Mouse (Mus musculus): ENCODE measurements around the gene Olfr328. TPM values are rescaled to one million over a fixed set of nuclear protein-coding genes. Genes with fewer than 3 reads are reported as not detected.

Olfr328 gene
- 0.07 and 0.08 TPM in 2 replicates for polyA plus RNA-seq (2014; fragmentation: Nextera tagmentation; extraction: Ambion mirVana)

DNA sequence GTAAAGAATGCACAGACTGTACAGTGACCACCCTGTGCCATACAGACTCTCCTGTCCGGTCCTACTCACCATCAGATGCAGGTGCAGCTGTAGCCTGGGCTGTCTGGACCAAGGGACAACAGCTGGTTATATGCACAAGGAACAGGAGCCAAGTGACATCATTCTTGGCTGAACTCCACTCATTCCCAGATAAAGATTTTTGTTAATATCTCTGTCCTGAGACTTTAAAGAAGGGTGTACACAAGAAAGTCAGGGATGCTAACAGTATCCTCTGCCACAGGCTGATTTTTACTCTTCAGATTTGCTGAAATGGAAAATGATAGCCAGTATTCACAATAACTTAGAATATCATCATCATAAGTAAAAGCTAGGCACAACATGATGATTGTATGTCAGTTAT is at the start of gene Olfr328:
TSS of gene Olfr328 (minus strand) at position 101 of the 400 bp plus-strand sequence.
- ATAC-seq (ENCODE audit: insufficient read depth): no peak
- Histone ChIP-seq H3K36me3 (ENCODE audit: insufficient read depth) (no peaks in the 10 kb centered on the region), H3K4me3 (ENCODE audit: low read depth, low read length) (no peak within 1 kb of the TSS), H3K4me2 (no peak within 1 kb of the TSS), H3K4me1 (ENCODE audit: insufficient read depth) (no peaks in the 10 kb centered on the region), H3K27me3 (ENCODE audit: insufficient read depth, low read length) (no peaks in the 10 kb centered on the region), H3K9ac (no peak within 1 kb of the TSS), H3K27ac (ENCODE audit: low read depth) (no peak within 1 kb of the TSS), H3K9me3 (ENCODE audit: low read depth, low read length) (no peaks in the 10 kb centered on the region)
- no peak for TF ChIP-seq CTCF (IDR thresholded peaks at IDR 0.05; ENCODE audit: low read depth)
- WGBS: 90% methylated on average over 1 of the region's 1 CpGs
- DNase-seq: no peak

DNA sequence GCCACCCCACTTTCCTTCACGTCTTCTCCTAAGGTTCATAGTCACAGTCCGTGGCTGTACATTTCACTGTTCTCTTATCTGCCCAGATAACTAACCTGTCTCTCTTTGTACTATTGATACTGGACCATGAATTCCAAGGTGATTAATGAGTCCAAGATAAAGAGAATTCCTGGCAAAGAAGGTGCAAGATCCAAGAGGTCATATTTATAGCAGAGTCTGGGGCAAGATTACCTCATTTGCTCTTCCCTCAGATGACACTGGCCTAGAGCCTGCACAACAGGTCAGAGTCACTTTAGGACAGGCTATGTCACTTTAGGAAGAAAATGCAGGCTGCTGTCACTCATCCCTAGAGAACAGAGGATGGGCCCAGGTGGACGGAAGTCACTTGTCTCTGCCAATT is 49.8 kb upstream of the Olfr328 start:
- WGBS: 42% methylated on average over 3 of the region's 3 CpGs
- ATAC-seq (ENCODE audit: insufficient read depth) (no peak), DNase-seq (no peak)
- no peaks in the 10 kb centered on the region for H3K9me3 ChIP-seq (ENCODE audit: low read depth, low read length)
- no peak for TF ChIP-seq CTCF (IDR thresholded peaks at IDR 0.05; ENCODE audit: low read depth)
- H3K36me3 ChIP-seq (ENCODE audit: insufficient read depth): no peaks in the 10 kb centered on the region
- no peak overlapping the region for H3K4me2 ChIP-seq
- H3K27me3 ChIP-seq (ENCODE audit: insufficient read depth, low read length): no peaks in the 10 kb centered on the region
- no peak overlapping the region for H3K27ac ChIP-seq (ENCODE audit: low read depth)
- no peak overlapping the region for H3K9ac ChIP-seq
- no peaks in the 10 kb centered on the region for H3K4me1 ChIP-seq (ENCODE audit: insufficient read depth)
- no peak overlapping the region for H3K4me3 ChIP-seq (ENCODE audit: low read depth, low read length)

DNA sequence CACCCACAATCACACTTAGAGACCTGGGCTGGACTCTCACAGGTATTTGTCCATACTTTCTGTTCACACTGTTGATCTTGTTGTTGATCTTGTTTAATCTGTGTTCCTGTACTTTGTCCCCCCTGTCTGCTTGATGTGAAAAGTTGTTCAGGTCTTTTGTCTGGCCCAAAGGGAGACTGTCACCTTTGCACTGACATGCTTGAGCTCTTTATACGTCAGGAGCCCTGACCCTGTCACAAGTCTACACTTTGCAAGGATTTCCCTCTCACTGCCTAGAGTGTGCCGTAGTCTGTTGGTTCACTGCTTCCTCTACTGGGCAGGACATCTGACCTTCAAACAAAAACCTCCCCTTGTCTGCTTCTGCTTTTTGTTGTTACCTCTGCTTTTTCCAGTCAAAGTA is 49.3 kb upstream of the Olfr328 start:
- no peak overlapping the region for H3K4me3 ChIP-seq (ENCODE audit: low read depth, low read length)
- DNase-seq: no peak

DNA sequence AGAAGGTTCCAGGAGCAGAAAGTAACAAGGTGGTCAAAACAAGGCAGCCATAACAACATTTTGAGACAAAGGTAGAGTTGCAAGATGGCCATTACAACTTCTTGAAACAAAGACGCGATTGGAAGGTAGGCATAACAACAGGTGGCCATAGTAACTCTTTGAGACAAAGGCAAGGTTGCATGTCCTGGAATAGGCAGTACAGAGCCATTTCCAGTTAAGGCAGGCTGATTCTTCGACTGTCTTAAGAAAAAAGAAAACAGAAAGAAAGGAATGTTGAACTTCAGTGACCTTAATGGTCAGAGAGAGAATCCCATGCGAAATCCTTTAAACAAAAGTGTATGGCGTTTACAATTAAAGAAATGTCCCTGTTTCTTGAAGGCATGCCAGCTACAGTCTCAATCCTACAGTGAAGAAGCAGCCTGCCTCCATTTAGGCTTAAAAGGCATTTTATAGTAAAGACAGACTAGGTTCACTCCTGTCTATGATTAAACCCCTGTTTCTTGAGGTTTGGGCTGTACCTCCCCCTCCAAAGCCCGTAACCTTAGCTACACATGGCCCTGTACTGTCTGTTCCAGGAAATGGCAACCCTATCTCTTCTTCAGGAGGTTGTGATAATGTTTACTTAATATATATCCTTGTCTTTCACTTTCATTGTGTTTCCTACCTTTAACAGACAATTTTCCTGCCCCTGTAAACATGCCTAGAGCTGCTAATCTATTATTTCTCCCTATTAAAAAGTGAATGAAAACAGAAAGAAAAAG is 47.5 kb upstream of the Olfr328 start:
- H3K27me3 ChIP-seq (ENCODE audit: insufficient read depth, low read length): no peaks in the 10 kb centered on the region
- no peaks in the 10 kb centered on the region for H3K9me3 ChIP-seq (ENCODE audit: low read depth, low read length)
- no peaks in the 10 kb centered on the region for H3K4me1 ChIP-seq (ENCODE audit: insufficient read depth)
- DNase-seq: no peak
- TF ChIP-seq CTCF (IDR thresholded peaks at IDR 0.05; ENCODE audit: low read depth): no peak
- H3K4me2 ChIP-seq: no peak overlapping the region
- no peak for ATAC-seq (ENCODE audit: insufficient read depth)
- H3K27ac ChIP-seq (ENCODE audit: low read depth): no peak overlapping the region
- H3K9ac ChIP-seq: no peak overlapping the region
- H3K4me3 ChIP-seq (ENCODE audit: low read depth, low read length): no peak overlapping the region
- WGBS: 59% methylated on average over 6 of the region's 6 CpGs
- no peaks in the 10 kb centered on the region for H3K36me3 ChIP-seq (ENCODE audit: insufficient read depth)

More for the DNA sequence above, 49.3 kb upstream of the Olfr328 start:
- no peaks in the 10 kb centered on the region for H3K9me3 ChIP-seq (ENCODE audit: low read depth, low read length)
- H3K27ac ChIP-seq (ENCODE audit: low read depth): no peak overlapping the region
- H3K4me1 ChIP-seq (ENCODE audit: insufficient read depth): no peaks in the 10 kb centered on the region
- WGBS: 25% methylated on average over 2 of the region's 2 CpGs
- H3K4me2 ChIP-seq: no peak overlapping the region
- no peak for TF ChIP-seq CTCF (IDR thresholded peaks at IDR 0.05; ENCODE audit: low read depth)
- no peaks in the 10 kb centered on the region for H3K36me3 ChIP-seq (ENCODE audit: insufficient read depth)
- no peak overlapping the region for H3K9ac ChIP-seq
- ATAC-seq (ENCODE audit: insufficient read depth): no peak
- no peaks in the 10 kb centered on the region for H3K27me3 ChIP-seq (ENCODE audit: insufficient read depth, low read length)

DNA sequence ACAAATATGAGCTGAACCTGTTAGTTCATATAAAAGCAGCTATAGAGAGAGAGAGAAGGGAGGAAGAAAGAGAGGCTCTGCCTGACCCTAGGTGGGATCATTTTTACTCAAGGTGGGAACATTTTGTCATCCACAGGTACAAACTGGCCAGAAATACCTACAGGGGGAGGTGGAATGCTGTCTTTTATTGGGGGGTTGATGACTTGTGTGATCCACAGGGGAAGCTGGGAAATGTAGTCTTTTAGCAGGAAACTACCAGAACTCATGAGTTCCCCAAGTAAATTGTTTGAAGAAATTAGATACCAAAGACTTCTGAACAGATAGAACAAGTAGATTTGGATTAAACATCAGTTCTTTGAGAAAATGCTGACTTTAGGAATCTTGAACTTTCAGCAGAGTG is 46.6 kb upstream of the Olfr328 start:
- Histone ChIP-seq H3K9ac (no peak overlapping the region), H3K4me2 (no peak overlapping the region), H3K9me3 (ENCODE audit: low read depth, low read length) (no peaks in the 10 kb centered on the region), H3K4me3 (ENCODE audit: low read depth, low read length) (no peak overlapping the region), H3K36me3 (ENCODE audit: insufficient read depth) (no peaks in the 10 kb centered on the region), H3K27me3 (ENCODE audit: insufficient read depth, low read length) (no peaks in the 10 kb centered on the region), H3K27ac (ENCODE audit: low read depth) (no peak overlapping the region), H3K4me1 (ENCODE audit: insufficient read depth) (no peaks in the 10 kb centered on the region)
- no peak for TF ChIP-seq CTCF (IDR thresholded peaks at IDR 0.05; ENCODE audit: low read depth)
- no peak for ATAC-seq (ENCODE audit: insufficient read depth)
- no peak for DNase-seq

DNA sequence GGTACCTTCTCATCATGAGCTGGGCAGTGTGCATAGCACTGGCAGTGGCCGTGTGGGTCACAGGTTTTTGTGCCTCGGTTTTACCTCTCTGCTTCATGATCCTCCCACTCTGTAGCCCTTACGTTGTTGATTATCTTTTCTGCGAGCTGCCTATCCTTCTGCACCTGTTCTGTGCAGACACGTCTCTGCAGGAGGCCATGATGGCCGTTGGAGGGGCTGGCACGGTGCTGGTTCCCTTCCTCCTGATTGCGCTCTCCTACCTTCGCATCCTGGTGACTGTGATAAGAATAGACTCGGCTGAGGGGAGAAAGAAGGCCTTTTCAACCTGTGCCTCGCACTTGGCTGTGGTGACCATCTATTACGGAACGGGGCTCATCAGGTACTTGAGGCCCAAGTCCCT is 42.4 kb upstream of the Olfr328 start:
- Histone ChIP-seq H3K9me3 (ENCODE audit: low read depth, low read length) (no peaks in the 10 kb centered on the region), H3K4me2 (no peak overlapping the region), H3K9ac (no peak overlapping the region), H3K4me1 (ENCODE audit: insufficient read depth) (no peaks in the 10 kb centered on the region), H3K4me3 (ENCODE audit: low read depth, low read length) (no peak overlapping the region), H3K36me3 (ENCODE audit: insufficient read depth) (no peaks in the 10 kb centered on the region), H3K27ac (ENCODE audit: low read depth) (no peak overlapping the region), H3K27me3 (ENCODE audit: insufficient read depth, low read length) (no peaks in the 10 kb centered on the region)
- WGBS: 86% methylated on average over 13 of the region's 13 CpGs
- DNase-seq (no peak), ATAC-seq (ENCODE audit: insufficient read depth) (no peak)
- no peak for TF ChIP-seq CTCF (IDR thresholded peaks at IDR 0.05; ENCODE audit: low read depth)

DNA sequence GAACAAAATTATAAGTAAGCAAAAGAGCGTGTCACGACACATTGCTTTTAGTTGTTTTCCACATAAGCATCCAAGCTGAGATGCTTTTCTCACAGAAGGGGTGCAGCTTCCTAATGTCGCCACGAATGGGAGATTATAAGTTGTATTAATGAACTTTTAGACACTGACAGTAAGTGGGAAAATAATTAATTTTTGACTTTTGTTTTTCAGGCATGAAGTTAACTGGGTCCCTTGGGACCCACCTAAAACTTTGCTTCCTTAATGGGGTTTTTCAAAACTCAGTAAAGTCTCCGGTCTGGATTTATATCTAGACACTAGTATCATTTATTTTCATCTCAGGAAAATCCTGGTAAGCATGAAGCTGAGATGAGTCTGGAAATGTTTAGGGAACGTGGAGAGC is 39.4 kb upstream of the Olfr328 start, which contains the start of gene Olfr324:
TSS of gene Olfr324 (plus strand) at position 301 of the 400 bp plus-strand sequence.
- no peak within 1 kb of the TSS for H3K4me3 ChIP-seq (ENCODE audit: low read depth, low read length)
- ATAC-seq (ENCODE audit: insufficient read depth): no peak
- no peak for TF ChIP-seq CTCF (IDR thresholded peaks at IDR 0.05; ENCODE audit: low read depth)
- no peak within 1 kb of the TSS for H3K27ac ChIP-seq (ENCODE audit: low read depth)
- H3K4me2 ChIP-seq: no peak within 1 kb of the TSS
- no peak within 1 kb of the TSS for H3K9ac ChIP-seq
- H3K4me1 ChIP-seq (ENCODE audit: insufficient read depth): no peaks in the 10 kb centered on the region
- H3K36me3 ChIP-seq (ENCODE audit: insufficient read depth): no peaks in the 10 kb centered on the region
- WGBS: 75% methylated on average over 6 of the region's 6 CpGs
- no peak for DNase-seq
- no peaks in the 10 kb centered on the region for H3K9me3 ChIP-seq (ENCODE audit: low read depth, low read length)
- H3K27me3 ChIP-seq (ENCODE audit: insufficient read depth, low read length): no peaks in the 10 kb centered on the region

All from lung, embryonic 14.5 days (tissue).